Mouse (Mus musculus): ENCODE results near the gene F2.

The F2 gene

GRCm38 (mm10) chr2:91632316-91632715 is 3.9 kb downstream of the F2 start:
- TF ChIP-seq GATA4 (IDR thresholded peaks at IDR 0.05; ENCODE audit: insufficient replicate concordance, low read length): no peak

DNA sequence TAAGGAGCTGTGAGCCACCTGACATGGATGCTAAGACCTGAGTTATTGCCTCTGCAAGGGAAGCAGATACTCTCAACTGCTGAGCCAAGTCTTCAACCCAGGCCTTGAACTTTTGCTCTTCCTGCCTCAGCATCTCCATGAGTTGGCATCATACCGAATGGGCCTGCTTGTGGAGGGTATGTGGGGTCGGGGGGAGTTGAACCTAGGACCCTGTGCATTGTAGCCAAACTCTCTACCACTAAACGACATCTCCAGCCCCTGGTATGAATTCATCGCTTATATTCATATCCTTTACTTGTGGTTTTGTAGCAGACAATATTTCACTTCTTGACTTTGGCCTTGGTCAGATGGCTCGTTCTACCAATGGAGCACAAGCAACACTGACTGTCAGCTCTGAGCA is 4.4 kb downstream of the F2 start:
- no peak for TF ChIP-seq GATA4 (IDR thresholded peaks at IDR 0.05; ENCODE audit: insufficient replicate concordance, low read length)

DNA sequence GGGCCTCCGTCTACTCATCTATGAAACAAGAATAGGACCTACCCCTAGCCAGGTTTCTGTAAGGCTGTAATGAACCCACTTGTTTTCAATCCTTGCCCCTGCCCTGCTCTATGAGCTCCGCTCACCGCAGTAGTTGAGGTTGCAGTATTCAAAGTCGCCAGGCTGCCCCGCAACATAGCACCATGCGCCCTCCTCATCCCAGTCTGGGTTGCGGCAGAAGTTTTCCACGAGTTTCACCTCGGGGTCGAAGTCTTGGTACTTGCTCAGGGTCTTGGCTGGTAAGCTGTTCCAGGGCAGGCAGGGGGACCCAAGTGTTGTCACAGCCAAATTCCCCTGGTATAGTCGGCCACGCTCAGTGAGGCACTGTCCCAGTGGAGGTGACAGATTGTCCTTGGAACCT is 5.8 kb downstream of the F2 start:
- no peak for TF ChIP-seq GATA4 (IDR thresholded peaks at IDR 0.05; ENCODE audit: insufficient replicate concordance, low read length)

DNA sequence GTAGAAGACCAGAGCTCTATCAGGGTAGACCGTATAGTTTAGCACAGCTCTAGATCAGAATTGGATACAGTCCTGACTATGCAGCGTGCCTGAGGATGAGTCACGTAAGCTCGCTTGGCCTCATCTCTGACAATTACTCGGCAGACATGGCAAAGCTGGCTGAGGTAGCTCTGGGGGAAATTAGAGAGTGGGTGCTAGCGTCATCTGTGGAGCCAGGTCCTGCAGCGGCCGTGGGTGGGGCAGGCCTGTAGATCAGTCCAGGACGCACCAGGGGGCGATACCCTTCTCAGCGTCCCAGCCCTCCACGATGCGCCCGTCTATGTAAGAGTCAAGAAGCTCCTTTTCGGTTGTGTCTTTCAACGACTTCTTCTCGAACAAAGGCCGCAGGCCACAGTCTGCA is 6.5 kb downstream of the F2 start:
- TF ChIP-seq GATA4 (IDR thresholded peaks at IDR 0.05; ENCODE audit: insufficient replicate concordance, low read length): no peak

DNA sequence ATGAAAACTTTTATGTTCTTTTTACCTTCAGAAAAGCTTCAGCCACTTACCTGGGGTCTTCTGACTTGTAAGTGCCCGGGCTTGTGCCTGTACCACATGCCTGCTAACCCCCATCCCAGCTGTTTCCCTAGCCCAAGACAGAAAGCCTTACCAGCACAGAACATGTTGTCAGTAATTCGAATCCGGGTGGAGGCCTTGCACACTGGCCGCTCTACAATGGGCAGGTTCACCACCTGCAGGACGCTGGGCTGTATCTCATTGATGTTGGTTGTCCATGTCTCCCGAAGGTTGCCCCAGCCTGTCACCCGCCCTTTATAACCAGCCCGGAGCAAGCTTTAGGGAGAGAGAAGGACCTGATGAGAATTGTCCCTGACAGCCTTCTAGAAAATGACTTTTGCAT is 8.0 kb downstream of the F2 start:
- no peak for TF ChIP-seq GATA4 (IDR thresholded peaks at IDR 0.05; ENCODE audit: insufficient replicate concordance, low read length)

GRCm38 (mm10) chr2:91627486-91627885 is 8.7 kb downstream of the F2 start:
- no peak for TF ChIP-seq GATA4 (IDR thresholded peaks at IDR 0.05; ENCODE audit: insufficient replicate concordance, low read length)

GRCm38 (mm10) chr2:91622356-91622755 is 13.9 kb downstream of the F2 start:
- no peak for TF ChIP-seq GATA4 (IDR thresholded peaks at IDR 0.05; ENCODE audit: insufficient replicate concordance, low read length)

DNA sequence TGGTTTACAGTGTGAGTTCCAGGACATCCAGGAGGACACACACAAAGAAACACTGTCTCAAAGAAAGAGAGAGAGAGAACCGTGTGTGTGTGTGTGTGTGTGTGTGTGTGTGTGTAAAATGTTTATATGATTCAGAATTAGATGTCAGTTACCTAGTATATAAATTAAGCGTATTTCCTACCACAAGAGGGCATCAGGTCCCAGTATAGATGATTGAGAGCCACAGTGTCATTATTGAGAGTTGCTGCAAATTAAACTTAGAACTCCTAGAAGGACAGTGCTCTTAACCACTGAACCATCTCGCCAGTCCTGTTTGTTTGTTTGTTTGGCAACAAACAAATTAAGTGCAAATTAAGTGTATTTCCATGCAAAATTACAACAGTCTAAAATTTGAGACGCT is 33.8 kb downstream of the F2 start:
- no peak for TF ChIP-seq GATA4 (IDR thresholded peaks at IDR 0.05; ENCODE audit: insufficient replicate concordance, low read length)

DNA sequence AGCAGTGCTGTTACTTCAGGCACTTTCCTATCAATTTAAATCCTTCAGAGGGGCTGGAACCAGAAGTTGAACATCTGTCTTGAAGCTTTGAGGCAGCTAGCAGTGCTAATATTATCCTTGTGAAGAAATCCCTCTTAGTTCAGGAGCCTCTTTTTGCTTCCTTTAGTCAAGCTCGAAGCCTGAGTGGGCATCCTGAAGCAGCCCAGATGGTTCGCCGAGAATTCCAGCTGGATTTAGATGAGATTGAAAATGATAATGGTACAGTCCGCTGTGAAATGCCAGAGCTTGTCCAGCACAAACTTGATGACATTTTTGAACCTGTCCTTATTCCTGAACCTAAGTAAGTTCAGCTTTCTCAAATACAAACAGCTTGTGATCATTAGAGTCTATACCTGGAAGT is 35.7 kb downstream of the F2 start:
- no peak for TF ChIP-seq GATA4 (IDR thresholded peaks at IDR 0.05; ENCODE audit: insufficient replicate concordance, low read length)

- no peak for TF ChIP-seq GATA4 (IDR thresholded peaks at IDR 0.05; ENCODE audit: insufficient replicate concordance, low read length)
These were observed 50.0 kb downstream of the F2 start for GRCm38 (mm10) chr2:91586242-91586641.

DNA sequence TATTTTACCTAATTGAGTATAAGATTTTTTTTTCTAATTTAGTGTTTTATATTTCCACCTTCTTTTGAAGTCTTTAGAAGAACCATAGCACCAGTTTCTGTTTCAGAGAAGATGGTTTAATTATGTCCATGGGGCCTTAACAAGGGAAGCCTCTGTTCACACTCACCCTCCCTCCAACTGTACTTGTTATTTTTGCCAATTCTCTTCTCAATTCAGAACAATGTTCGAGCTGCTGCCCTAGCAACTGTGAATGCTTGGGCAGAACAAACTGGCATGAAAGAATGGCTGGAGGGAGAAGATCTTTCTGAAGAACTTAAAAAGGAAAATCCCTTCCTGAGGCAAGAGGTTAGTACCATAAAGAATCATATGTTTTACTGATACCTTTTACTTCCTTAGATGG is 55.3 kb downstream of the F2 start:
- no peak for TF ChIP-seq GATA4 (IDR thresholded peaks at IDR 0.05; ENCODE audit: insufficient replicate concordance, low read length)

Measured in liver, adult (tissue).